Mouse (Mus musculus) Patski (cell line): ENCODE results near the gene Arl6ip4. TPM values are rescaled to one million over a fixed set of nuclear protein-coding genes. Genes with fewer than 3 reads are reported as not detected.

Source experiments
- ATAC-seq: fragments of 100-300 bp; one replicate; pipeline ENCODE4 v1.8.0; 2021
- CTCF ChIA-PET: fragments of 350-600 bp; sonication (Branson Sonifier 250); formaldehyde crosslinking; loops from one replicate; lab custom pipeline; 2022; ENCODE audit warnings: inconsistent platforms; lab: Charles Lee
- POLR2A ChIA-PET: fragments of 350-600 bp; sonication (Branson Sonifier 250); formaldehyde crosslinking; loops from one replicate; lab custom pipeline; 2022; ENCODE audit warnings: antibody characterized with exemption, inconsistent platforms; lab: Charles Lee
- DNase-seq: peaks from one replicate; pipeline ENCODE4 v3.0.0-alpha.2; 2011; ENCODE audit warnings: low read depth, low spot score
- H3K27me3 ChIP-seq: fragments of 371-371 bp; one replicate; pipeline ENCODE4 v1.5.1; 2021
- CTCF ChIP-seq: fragments of 100-300 bp; IDR thresholded peaks from one replicate; pipeline ENCODE4 v1.5.1; 2021
- in situ Hi-C: fragments of 300-500 bp; cut with MboI; formaldehyde crosslinking; loops from 3 replicates; pipeline ENCODE4 v1.11.1; 2018; ENCODE audit warnings: low pct_unique_long_range_greater_than_20kb, mixed read lengths
- polyA plus RNA-seq: library from polyadenylated mRNA; unstranded; gene quantifications from one replicate; pipeline ENCODE4 v1.2.3, GENCODE M21; 2021

Arl6ip4 gene
- polyA plus RNA-seq = 89.3 TPM

GRCm38 (mm10) chr5:124115990-124116845, at the start of gene Arl6ip4:
Arl6ip4 (plus strand) TSS chr5:124116089.
- DNase-seq (no peak), ATAC-seq (no peak)
- CTCF ChIA-PET = no interaction called here

DNA sequence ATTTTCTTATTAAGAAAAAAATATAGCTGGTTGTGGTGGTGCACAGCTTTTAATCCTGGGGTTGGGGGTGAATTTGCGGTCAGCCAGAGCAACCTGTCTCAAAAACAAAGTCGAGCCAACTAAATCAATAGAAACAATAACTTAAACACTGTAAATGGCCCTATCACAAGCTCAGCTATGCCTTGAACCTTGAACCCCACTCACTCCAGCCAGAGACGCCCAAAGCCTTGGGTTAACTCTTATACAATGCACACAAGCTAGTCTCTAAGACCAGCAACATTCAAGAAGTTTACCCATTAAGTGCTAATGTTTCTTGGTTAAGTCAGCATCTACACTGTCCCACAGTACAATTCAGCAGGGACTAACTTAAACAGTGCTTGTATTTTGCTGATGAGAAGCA, 46.2 kb upstream of the Arl6ip4 start:
- no peaks in the 10 kb centered on the region for H3K27me3 ChIP-seq
- TF ChIP-seq CTCF = no peak
- DNase-seq (no peak), ATAC-seq (no peak)
- ChIA-PET POLR2A (interaction anchor here (1.3 kb wide), 1 partner anchor 9 kb away, joined by 3 read pairs; no protein-coding TSS in a partner anchor), CTCF (interaction anchor here (3.6 kb wide), 1 partner anchor 15 kb away, joined by 17 read pairs; no protein-coding TSS in a partner anchor)
- in situ Hi-C loops = no loop called here

More at GRCm38 (mm10) chr5:124115990-124116845, at the start of gene Arl6ip4:
- no peak for TF ChIP-seq CTCF
- POLR2A ChIA-PET = no interaction called here
- H3K27me3 ChIP-seq = no peaks in the 10 kb centered on the region
- in situ Hi-C loops = no loop called here

DNA sequence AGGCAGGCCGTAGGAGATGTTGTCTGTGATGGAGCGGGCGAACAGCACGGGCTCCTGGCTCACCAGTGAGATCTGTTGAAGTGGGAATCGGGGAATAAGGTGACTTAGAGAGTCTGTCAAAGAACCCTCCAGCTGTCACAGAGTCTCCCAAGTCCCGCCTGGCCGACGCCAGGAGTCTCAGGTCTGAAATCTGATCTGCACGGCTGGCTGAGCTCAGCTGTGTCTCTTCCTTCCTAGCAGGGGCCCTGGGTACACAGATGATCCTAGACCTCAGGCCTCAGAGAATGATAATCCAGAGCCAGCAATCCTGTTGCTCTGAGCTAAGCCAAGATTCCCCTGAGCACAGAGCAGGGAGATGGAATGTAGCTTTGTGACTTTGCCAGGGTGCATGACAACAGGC, 42.2 kb upstream of the Arl6ip4 start:
- TF ChIP-seq CTCF = no peak
- no peaks in the 10 kb centered on the region for H3K27me3 ChIP-seq
- POLR2A ChIA-PET = interaction anchor here (0.6 to 1.6 kb wide), 2 partner anchors 67 to 100 kb away, joined by 3 to 4 read pairs; no protein-coding TSS in a partner anchor
- no peak for ATAC-seq
- no peak for DNase-seq
- in situ Hi-C loops = no loop called here
- CTCF ChIA-PET = interaction anchor here (1.0 to 2.6 kb wide), 9 partner anchors 9 to 79 kb away, joined by 3 to 8 read pairs (median 3); no protein-coding TSS in a partner anchor

DNA sequence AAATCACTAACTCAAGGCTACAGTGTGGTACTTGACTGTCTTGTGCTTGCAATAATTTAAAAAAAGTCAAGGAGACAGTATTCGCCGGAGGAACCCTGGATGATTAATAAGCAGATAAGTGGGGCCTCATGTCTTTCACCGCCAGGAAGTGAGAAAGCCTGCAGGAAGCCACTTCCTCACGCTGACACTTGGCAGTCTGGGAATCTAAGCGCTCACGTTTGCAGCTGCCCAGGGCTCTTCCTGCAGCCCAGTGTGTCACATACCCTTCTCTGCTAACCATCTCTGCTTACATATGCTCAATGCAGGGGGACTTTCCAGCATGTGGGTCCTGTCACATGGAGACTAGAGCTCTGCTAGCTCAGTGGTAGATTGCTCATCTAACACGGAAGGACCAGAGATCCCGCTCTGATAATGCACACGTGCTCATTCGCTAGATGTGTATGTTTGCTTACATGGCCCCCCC, 41.0 kb upstream of the Arl6ip4 start:
- ChIA-PET CTCF (interaction anchor here (1.3 to 2.6 kb wide), 5 partner anchors 8 to 73 kb away, joined by 3 to 7 read pairs (median 3); no protein-coding TSS in a partner anchor), POLR2A (interaction anchor here (1.5 to 1.6 kb wide), 2 partner anchors 28 to 68 kb away, joined by 3 to 4 read pairs; no protein-coding TSS in a partner anchor)
- no peak for DNase-seq
- TF ChIP-seq CTCF = no peak
- H3K27me3 ChIP-seq = no peaks in the 10 kb centered on the region
- in situ Hi-C loops = loop anchor here (25.0 kb wide), 1 partner anchor 113 kb away; the partner anchor contains the start of gene Hip1r
- ATAC-seq = no peak

DNA sequence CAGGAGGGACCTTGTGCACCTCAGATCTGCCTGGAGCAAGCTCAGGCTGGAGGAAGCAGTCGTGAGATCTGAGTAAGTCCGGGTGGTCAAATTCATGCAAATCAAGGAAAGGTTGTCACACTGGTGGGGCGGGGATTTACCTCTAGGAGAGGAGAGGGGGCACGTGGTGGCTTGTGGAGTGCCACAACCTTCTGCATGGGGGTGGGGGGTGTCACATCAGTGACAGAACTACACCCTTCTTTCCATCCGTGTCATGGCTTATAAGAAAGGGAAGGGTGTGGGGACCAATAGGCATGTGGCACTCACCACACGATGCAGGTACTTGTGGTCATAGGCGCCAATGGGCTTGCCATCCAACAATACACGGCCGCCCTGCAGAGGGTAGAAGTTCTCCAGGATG, 40.2 kb upstream of the Arl6ip4 start:
- ATAC-seq = no peak
- POLR2A ChIA-PET = interaction anchor here (1.5 kb wide), 1 partner anchor 28 kb away, joined by 3 read pairs; no protein-coding TSS in a partner anchor
- CTCF ChIA-PET = interaction anchor here (1.5 kb wide), 1 partner anchor 127 kb away, joined by 4 read pairs; no protein-coding TSS in a partner anchor
- no peaks in the 10 kb centered on the region for H3K27me3 ChIP-seq
- TF ChIP-seq CTCF = no peak
- in situ Hi-C loops = loop anchor here (25.0 kb wide), 1 partner anchor 113 kb away; the partner anchor contains the start of gene Hip1r
- DNase-seq = no peak

DNA sequence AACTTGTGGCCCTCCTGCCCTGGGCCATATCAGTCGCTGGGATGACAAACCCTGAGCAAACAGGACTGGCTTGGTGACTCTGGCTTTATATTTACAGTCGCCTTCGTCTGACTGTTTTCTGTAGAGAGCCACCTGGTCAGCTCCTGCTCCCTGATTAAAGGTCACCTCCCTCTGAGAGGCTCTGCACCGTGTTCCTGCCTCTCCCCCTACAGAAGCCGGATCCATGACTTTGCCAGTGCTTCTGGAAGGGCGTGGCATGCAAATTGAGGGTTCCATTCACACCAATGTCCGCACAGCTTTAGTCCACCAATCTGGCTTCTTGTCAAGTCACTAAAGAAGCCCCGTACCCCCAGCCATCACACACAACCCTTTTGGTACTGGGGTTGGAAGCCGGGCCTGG, 39.3 kb upstream of the Arl6ip4 start:
- ATAC-seq (no peak), DNase-seq (no peak)
- no peak for TF ChIP-seq CTCF
- no peaks in the 10 kb centered on the region for H3K27me3 ChIP-seq
- in situ Hi-C loops = loop anchor here (25.0 kb wide), 1 partner anchor 114 kb away; the partner anchor contains the start of gene Hip1r
- POLR2A ChIA-PET = interaction anchor here (1.4 kb wide), 1 partner anchor 74 kb away, joined by 4 read pairs; no protein-coding TSS in a partner anchor
- CTCF ChIA-PET = interaction anchor here (0.7 to 1.5 kb wide), 2 partner anchors 76 to 128 kb away, joined by 3 to 4 read pairs; no protein-coding TSS in a partner anchor

DNA sequence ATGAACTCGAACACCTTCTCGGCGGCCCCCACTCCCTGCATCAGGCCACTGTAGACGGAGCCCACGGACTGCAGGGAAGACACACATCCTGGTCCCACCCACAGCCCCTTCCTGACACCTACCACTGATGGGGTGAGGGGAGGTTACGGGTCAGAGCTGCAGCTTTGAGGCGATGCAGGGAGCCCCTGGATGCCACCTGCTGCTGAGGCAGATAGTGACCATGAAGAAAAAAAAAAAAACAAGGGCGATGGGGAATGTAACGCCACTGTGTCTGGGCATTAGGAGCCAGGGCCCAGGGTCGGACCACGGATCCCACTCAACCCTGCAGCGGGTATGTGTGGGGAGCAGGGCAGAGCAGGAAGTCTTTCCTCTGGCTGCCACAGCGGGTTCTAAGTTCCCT, 38.6 kb upstream of the Arl6ip4 start:
- no peaks in the 10 kb centered on the region for H3K27me3 ChIP-seq
- POLR2A ChIA-PET = interaction anchor here (1.4 kb wide), 1 partner anchor 75 kb away, joined by 4 read pairs; no protein-coding TSS in a partner anchor
- CTCF ChIA-PET = no interaction called here
- in situ Hi-C loops = loop anchor here (25.0 kb wide), 1 partner anchor 115 kb away; the partner anchor contains the start of gene Hip1r
- DNase-seq (no peak), ATAC-seq (no peak)
- no peak for TF ChIP-seq CTCF

- DNase-seq (no peak), ATAC-seq (no peak)
- CTCF ChIA-PET = interaction anchor here (3.3 kb wide), 1 partner anchor 77 kb away, joined by 16 read pairs; no protein-coding TSS in a partner anchor
- H3K27me3 ChIP-seq = no peaks in the 10 kb centered on the region
- TF ChIP-seq CTCF = no peak
- in situ Hi-C loops = loop anchor here (25.0 kb wide), 1 partner anchor 116 kb away; the partner anchor contains the start of gene Hip1r
- POLR2A ChIA-PET = interaction anchor here (0.5 to 1.4 kb wide), 2 partner anchors 75 to 147 kb away, joined by 3 to 4 read pairs; no protein-coding TSS in a partner anchor
Observed at GRCm38 (mm10) chr5:124077856-124078460, 37.9 kb upstream of the Arl6ip4 start.

DNA sequence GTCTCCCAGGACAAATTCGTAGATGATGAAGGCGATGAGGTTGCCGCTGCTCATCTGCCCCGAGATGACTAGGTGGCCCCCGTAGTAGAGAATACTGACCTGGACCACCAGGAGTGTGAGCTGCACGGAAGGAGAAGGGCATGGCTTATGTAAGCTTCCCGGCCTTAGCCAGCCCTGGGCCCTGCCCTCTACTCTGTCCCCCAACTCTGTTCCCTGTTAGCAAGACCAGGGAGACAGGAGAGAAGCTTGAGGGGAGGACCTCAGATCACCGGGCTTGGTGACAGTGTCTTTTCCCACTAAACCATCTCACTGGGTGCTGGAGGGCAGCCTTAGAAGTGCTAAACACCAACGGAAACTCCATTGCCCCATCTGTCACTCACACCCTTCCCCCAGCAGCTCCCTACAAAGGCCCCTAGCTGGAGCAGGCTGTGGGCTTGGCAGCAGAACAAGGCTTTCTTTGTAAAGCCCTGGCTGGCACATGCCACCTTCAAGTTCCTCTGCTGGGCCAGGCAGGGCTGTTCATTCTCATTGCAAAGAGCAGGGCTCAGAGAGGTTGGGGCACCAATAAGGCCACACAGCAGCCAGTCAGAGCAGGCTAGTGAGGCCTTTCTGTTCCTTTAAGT, 37.0 kb upstream of the Arl6ip4 start:
- no peaks in the 10 kb centered on the region for H3K27me3 ChIP-seq
- no peak for DNase-seq
- ChIA-PET POLR2A (no interaction called here), CTCF (interaction anchor here (3.3 kb wide), 1 partner anchor 78 kb away, joined by 16 read pairs; no protein-coding TSS in a partner anchor)
- no peak for ATAC-seq
- TF ChIP-seq CTCF = no peak
- in situ Hi-C loops = loop anchor here (25.0 kb wide), 1 partner anchor 117 kb away; the partner anchor contains the start of gene Hip1r
